Mouse (Mus musculus) stomach, embryonic 15.5 days (tissue): Measurements from ENCODE around the gene Rac2. TPM values are rescaled to one million over a fixed set of nuclear protein-coding genes. Genes with fewer than 3 reads are reported as not detected.

ENCODE experiments used
- ATAC-seq: fragments of 200-750 bp; cut with Nextera tagmentation; 2 replicates; pipeline ENCODE4 v1.8.0; 2017; ENCODE audit warnings: low read depth, moderate number of reproducible peaks, moderate TSS enrichment; ENCODE audit not compliant: insufficient read depth, low FRiP score
- H3K27ac ChIP-seq: fragments of 300-500 bp; sonication (generic); 2 replicates; pipeline ENCODE4 v1.5.1; 2015; ENCODE audit warnings: mild to moderate bottlenecking, inconsistent platforms
- H3K27me3 ChIP-seq: fragments of 300-500 bp; sonication (generic); replicated peaks from 2 replicates; pipeline ENCODE4 v1.6.1; 2015; ENCODE audit warnings: inconsistent platforms
- H3K36me3 ChIP-seq: fragments of 300-500 bp; sonication (generic); 2 replicates; pipeline ENCODE4 v1.6.1; 2015; ENCODE audit warnings: inconsistent platforms
- H3K4me1 ChIP-seq: fragments of 300-500 bp; sonication (generic); 2 replicates; pipeline ENCODE4 v1.6.1; 2015; ENCODE audit warnings: inconsistent platforms
- H3K4me2 ChIP-seq: fragments of 300-500 bp; sonication (generic); 2 replicates; pipeline ENCODE4 v1.6.1; 2015; ENCODE audit warnings: mild to moderate bottlenecking, inconsistent platforms
- H3K4me3 ChIP-seq: fragments of 300-500 bp; sonication (generic); replicated peaks from 2 replicates; pipeline ENCODE4 v1.5.1; 2015; ENCODE audit warnings: inconsistent platforms
- H3K9ac ChIP-seq: fragments of 300-500 bp; sonication (generic); 2 replicates; pipeline ENCODE4 v1.6.1; 2015; ENCODE audit warnings: inconsistent platforms
- H3K9me3 ChIP-seq: fragments of 300-500 bp; sonication (generic); 2 replicates; pipeline ENCODE4 v1.6.1; 2016; ENCODE audit warnings: inconsistent platforms
- WGBS: fragments of 180-500 bp; shearing (Covaris S2); methylation state at CpG from one replicate; pipeline ENCODE4 v1.1.7; 2015; 5-methylcytosine and 5-hydroxymethylcytosine counted together
- polyA plus RNA-seq: library from polyadenylated mRNA; unstranded; fragments of >200 nt; fragmentation: Nextera tagmentation; extraction: Ambion mirVana; gene quantifications from 2 replicates; pipeline ENCODE4 v1.2.1, GENCODE M21; 2015

Rac2 gene
- polyA plus RNA-seq, result 26.5 and 36.5 TPM in 2 replicates

DNA sequence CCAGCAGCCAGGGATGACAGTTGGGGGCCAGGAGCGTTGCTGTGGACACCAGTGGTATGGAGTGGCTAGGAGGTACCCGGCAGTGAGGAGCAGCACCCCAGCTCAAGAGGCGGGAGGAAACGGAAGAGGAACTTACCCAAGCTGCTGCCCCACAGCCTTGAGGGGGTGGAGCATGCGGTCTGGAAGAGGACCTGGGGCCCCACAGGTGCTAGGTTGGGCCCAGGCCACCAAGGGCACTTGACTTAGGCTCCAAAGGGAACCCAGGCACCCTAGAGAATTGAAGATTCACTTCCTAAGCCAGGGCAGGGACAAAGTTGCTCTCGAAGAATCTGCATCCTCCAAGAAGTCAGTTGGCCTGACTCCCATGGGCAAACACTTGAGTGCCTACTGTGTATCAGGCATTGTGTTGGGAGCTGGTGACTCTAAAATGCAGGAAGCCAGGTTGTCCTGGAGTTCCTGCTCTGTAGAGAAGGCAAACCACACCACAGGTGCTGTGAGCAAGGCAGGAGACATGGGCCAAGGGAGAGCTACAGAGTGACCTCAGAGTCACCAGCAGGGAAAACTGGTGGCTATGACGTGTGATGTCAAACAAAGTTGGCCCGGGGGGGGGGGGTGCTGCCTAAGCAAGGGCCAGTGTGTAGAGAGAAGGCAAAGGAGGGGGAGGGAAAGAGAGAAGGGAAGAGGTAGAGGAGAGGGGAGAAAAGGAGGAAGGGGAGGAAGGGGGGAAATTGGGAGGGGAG, at the start of gene Rac2:
TSS of gene Rac2 (minus strand) at position 126 of the 740 bp plus-strand sequence.
- peak within 1 kb of the TSS; percentile 15 for H3K4me3 ChIP-seq
- H3K9me3 ChIP-seq, result no peaks in the 10 kb centered on the region
- peak; percentile 32 for ATAC-seq
- 67% methylated on average over 8 of the region's 8 CpGs for WGBS
- no peaks in the 10 kb centered on the region for H3K36me3 ChIP-seq
- no peaks in the 10 kb centered on the region for H3K4me1 ChIP-seq
- no peak within 1 kb of the TSS for H3K9ac ChIP-seq
- H3K27ac ChIP-seq, result no peak within 1 kb of the TSS
- H3K4me2 ChIP-seq, result no peak within 1 kb of the TSS
- H3K27me3 ChIP-seq, result no peaks in the 10 kb centered on the region

DNA sequence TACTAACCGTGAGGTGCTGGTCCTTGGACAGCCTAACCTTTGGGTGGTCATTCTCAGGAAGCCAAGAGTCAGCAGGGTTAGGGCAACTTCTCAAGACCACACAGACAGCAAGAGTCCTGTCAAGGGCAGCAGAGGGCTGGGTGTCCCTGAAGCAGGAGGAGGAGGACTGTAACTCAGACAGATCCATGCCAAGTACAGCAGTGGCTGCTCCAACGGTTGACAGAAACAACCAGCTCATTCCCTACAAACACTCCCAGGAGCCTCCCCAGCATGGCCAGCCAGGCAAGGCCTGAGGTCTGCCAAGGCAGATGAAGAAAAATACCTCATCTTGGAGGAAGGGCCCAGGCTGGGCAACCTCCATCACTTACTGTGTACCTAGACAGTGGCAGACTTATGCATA, 44.4 kb upstream of the Rac2 start:
- 84% methylated on average over 2 of the region's 2 CpGs for WGBS

DNA sequence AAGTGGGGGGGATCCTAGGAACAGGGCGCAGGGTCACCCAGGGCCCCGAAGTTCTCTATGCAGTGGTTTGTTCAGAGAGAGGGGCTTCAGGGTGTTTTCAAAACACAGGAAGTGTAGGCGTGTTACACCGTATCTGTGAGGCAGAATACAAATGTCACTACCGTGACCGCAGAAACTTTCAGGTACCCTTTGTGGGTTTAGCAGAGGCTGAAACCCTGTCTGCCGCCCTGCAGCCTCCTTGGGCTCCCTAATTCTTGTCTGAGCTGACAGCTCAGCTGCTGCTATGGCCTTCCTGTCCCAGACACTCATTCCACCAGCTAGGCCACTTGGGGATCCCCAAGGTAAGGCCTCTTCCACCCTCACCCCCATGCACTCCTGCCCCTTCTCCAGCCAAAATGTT, 42.0 kb upstream of the Rac2 start:
- Histone ChIP-seq H3K9ac (no peak overlapping the region), H3K4me3 (no peak overlapping the region), H3K27me3 (no peaks in the 10 kb centered on the region), H3K9me3 (no peaks in the 10 kb centered on the region), H3K4me1 (no peaks in the 10 kb centered on the region), H3K27ac (no peak overlapping the region), H3K4me2 (no peak overlapping the region), H3K36me3 (no peaks in the 10 kb centered on the region)
- 90% methylated on average over 7 of the region's 7 CpGs for WGBS
- ATAC-seq, result no peak

More for the DNA sequence above, 44.4 kb upstream of the Rac2 start:
- Histone ChIP-seq H3K4me1 (no peaks in the 10 kb centered on the region), H3K4me2 (no peak overlapping the region), H3K4me3 (no peak overlapping the region), H3K9me3 (no peaks in the 10 kb centered on the region), H3K36me3 (no peaks in the 10 kb centered on the region), H3K9ac (no peak overlapping the region), H3K27ac (no peak overlapping the region), H3K27me3 (0 out of 2 replicates have a peak, but pooled peaks cover 2% of the 10 kb centered on the region)
- ATAC-seq, result no peak

DNA sequence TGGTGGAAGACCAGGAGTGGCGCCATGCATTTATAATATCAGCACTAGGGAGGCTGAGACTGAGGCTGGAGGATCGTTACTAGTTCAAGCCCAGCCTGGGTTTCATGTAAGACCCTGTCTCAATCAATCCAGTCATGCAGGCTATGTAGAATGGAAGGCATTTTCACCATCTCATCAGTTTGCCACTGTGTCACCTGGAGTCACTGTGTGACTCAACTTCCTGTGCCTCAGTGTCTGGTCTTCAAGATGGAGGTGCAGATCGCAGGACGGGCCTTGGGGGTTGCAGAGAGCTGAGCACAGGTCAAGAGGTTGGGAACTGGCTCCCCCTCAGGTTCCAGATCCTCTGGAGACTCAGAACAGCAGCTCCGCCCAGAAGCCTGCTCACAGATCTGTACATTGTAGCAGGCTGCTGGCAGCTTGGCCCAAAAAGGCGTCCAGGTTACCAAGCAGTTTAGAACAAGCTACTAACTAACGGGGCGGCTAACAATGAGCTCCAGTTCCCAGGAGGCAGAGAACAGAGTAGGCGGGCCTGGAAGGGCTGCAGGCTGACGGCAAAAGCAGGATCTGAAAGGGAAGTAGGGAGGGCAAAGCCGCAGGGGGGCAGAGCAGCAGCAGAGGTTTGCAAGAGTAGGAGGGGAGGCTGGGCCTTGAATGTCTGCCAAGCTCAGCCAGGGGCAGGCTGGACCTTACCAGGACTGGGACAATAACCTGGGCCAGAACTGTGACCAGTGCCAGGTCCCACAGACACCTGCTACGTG, 38.3 kb upstream of the Rac2 start:
- WGBS, result 49% methylated on average over 12 of the region's 12 CpGs
- Histone ChIP-seq H3K9me3 (no peaks in the 10 kb centered on the region), H3K4me2 (no peak overlapping the region), H3K36me3 (no peaks in the 10 kb centered on the region), H3K4me3 (no peak overlapping the region), H3K9ac (no peak overlapping the region), H3K27ac (no peak overlapping the region), H3K4me1 (no peaks in the 10 kb centered on the region), H3K27me3 (no peaks in the 10 kb centered on the region)
- no peak for ATAC-seq

DNA sequence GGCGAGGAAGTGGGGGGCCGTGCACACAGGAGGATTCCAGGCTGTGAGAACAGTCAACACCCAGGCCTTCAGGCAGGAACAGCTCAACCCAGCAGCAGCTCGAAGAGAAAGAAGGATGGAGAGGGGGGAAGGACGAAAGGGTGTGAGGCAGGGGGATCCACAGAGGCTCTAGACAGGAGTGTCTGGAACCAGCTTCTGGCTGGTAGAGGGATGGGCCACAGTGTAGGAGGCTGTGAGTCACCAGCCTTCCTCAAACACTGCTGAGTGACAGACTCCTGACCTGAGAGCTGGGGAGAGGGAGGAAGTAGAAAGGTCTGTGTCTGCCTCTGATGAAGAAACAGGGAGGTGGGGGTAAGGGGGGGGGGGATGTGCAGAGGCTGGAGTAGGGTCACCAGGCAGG, 34.9 kb upstream of the Rac2 start:
- no peaks in the 10 kb centered on the region for H3K36me3 ChIP-seq
- no peak overlapping the region for H3K27ac ChIP-seq
- no peak overlapping the region for H3K4me2 ChIP-seq
- H3K4me1 ChIP-seq, result peaks cover 5% of the 10 kb centered on the region; the same call in 1 of the 2 replicates
- WGBS, result 39% methylated on average over 4 of the region's 4 CpGs
- peak; percentile 71; the same call in 1 of the 2 replicates for ATAC-seq
- H3K4me3 ChIP-seq, result no peak overlapping the region
- no peaks in the 10 kb centered on the region for H3K27me3 ChIP-seq
- H3K9ac ChIP-seq, result no peak overlapping the region
- H3K9me3 ChIP-seq, result no peaks in the 10 kb centered on the region

DNA sequence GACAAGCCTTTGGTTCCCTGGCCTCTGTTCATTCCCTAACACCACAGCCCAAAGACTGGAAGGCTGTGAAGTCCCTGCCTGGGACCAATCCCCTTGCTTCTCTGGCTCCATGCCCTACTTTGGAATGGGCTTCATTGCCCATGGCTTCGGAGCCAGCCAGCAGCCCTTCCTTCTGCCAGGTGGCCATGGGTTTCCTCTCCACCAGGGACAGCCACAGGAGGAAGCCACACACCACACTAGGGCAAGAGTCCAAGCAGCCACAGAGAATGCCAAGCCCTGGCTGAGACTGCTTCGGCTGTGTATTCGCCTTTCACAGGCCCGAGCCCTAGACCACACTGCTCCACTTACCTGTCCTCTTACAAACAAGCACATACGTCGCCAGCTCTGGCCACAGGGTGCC, 33.5 kb upstream of the Rac2 start:
- ATAC-seq, result no peak
- H3K9ac ChIP-seq, result no peak overlapping the region
- H3K4me1 ChIP-seq, result peaks cover 5% of the 10 kb centered on the region; the same call in 1 of the 2 replicates
- WGBS, result 77% methylated on average over 6 of the region's 6 CpGs
- H3K27me3 ChIP-seq, result no peaks in the 10 kb centered on the region
- H3K9me3 ChIP-seq, result no peaks in the 10 kb centered on the region
- H3K4me3 ChIP-seq, result no peak overlapping the region
- H3K4me2 ChIP-seq, result no peak overlapping the region
- H3K36me3 ChIP-seq, result no peaks in the 10 kb centered on the region
- H3K27ac ChIP-seq, result no peak overlapping the region

DNA sequence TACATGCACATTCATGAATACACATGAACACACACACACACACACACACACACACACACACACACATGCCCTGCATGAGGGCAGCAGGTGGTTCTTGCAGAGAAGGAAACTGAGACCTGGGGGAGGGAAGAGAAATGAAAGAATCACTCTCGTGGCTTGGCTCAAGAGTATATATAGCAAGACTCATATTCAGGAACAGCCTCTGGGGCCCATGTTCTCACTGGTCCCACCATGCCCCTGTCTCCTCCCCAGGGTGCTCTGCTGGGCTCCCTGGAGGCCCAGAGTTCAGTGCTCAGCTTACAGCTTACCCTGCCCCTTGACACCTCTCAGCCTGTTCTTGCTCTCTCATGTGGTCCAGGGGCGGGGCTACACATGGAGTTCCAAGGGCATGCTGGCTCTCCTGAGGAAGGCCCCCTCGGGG, 32.8 kb upstream of the Rac2 start:
- WGBS, result 33% methylated on average over 3 of the region's 3 CpGs
- no peak overlapping the region for H3K4me3 ChIP-seq
- H3K9me3 ChIP-seq, result no peaks in the 10 kb centered on the region
- H3K4me2 ChIP-seq, result no peak overlapping the region
- no peaks in the 10 kb centered on the region for H3K27me3 ChIP-seq
- no peaks in the 10 kb centered on the region for H3K36me3 ChIP-seq
- ATAC-seq, result no peak
- H3K27ac ChIP-seq, result no peak overlapping the region
- H3K9ac ChIP-seq, result no peak overlapping the region
- H3K4me1 ChIP-seq, result peaks cover 5% of the 10 kb centered on the region; the same call in 1 of the 2 replicates

DNA sequence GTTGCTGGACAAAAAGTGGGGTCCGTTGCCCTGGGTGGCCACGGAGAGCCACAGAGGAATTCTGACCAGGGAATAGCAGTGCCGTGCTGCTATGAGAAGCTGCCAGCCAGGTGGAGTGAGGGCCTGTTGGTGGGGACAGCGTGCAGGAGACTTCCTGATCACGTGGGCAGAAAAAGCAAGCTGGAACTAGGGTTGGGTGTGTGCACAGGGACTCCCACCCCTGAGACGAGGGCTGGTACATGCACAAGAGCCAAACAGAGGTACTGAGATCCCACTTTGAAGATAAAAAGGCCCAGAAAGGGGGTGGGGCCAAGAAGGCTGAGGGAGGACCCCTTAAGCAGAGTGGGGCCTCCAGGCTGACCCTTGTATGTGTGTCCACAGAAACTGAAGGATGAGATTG, 31.7 kb upstream of the Rac2 start:
- Histone ChIP-seq H3K4me3 (no peak overlapping the region), H3K27me3 (no peaks in the 10 kb centered on the region), H3K4me2 (no peak overlapping the region), H3K4me1 (peaks cover 5% of the 10 kb centered on the region; the same call in 1 of the 2 replicates), H3K9ac (no peak overlapping the region), H3K27ac (no peak overlapping the region), H3K9me3 (no peaks in the 10 kb centered on the region), H3K36me3 (no peaks in the 10 kb centered on the region)
- no peak; the same call in 1 of the 2 replicates for ATAC-seq
- WGBS, result 58% methylated on average over 6 of the region's 6 CpGs

DNA sequence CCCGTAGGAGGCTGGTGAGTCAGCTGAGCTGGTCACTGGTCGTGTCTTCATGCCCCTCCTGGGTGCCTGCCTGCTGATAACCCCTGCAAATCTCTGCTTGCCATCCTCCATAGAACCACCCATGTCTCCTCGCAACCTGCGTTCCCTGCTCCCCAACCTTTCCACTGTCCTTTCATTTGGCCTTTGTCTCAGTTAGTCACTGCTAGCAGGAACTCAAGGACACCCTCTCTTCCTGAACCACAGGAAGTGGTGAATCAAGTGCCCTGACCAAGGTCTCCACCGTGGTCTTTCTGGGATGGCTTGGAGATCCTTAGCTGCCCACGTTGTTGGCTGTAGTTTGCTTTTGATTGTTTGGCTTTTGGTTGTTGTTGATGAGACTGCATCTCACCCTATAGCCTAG, 28.6 kb upstream of the Rac2 start:
- Histone ChIP-seq H3K9me3 (no peaks in the 10 kb centered on the region), H3K27ac (no peak overlapping the region), H3K4me2 (no peak overlapping the region), H3K4me1 (peaks cover 5% of the 10 kb centered on the region; the same call in 1 of the 2 replicates), H3K9ac (no peak overlapping the region), H3K27me3 (no peaks in the 10 kb centered on the region), H3K36me3 (no peaks in the 10 kb centered on the region), H3K4me3 (no peak overlapping the region)
- WGBS, result 77% methylated on average over 6 of the region's 6 CpGs
- no peak for ATAC-seq

DNA sequence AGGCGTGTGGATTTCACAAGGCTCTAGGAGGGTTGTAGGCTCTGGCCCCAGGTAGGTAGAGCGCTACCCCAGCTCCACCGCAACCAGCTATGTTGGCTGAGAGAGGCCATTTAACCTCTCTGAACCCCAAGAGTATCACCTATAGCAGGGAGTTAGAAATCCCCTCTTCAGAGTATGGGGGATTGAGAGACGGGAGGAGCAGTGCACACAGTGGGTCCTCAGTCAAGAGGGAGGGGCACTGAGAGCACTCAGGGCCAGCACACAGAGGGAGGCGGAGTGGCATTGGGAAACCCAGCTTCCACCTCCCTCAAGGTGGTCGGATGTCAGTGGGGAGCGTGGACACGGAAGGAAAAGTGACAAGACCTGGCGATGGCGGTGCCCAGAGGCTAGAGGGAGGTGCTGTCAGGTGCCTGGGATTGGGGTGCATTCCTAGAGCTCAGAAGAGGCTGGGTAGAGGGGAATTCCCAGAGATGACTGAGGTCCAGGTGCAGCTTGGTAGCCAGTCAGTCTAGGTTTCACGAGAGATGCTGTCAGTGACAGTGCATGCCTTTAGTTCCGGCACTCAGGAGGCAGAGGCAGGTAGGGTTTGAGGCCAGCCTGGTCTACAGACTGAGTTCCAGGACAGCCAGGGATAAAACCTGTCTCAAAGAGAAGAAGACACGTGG, 27.1 kb upstream of the Rac2 start:
- no peak for ATAC-seq
- 80% methylated on average over 13 of the region's 13 CpGs for WGBS
- no peaks in the 10 kb centered on the region for H3K9me3 ChIP-seq

DNA sequence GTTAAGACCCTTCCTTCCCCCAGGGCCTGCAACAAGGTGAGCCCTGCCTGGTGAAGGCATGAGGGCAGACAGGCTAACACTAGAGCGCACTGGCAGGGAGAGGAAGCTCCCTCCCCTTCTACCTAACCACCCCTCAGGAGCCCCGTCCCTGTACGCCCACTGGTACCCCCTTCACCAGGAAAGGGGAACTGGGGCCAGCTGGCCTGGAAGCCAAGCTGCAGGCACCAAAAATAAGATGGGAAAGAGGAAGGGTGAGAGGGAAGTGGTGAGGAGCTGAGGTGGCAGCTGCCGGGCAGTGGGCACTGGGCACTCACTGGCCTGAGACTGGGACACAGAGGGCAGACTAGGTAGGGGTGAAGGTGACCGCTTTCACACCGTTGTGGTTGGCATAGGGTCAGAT, 26.5 kb upstream of the Rac2 start:
- no peak for ATAC-seq
- H3K27me3 ChIP-seq, result no peaks in the 10 kb centered on the region
- no peaks in the 10 kb centered on the region for H3K36me3 ChIP-seq
- 82% methylated on average over 6 of the region's 6 CpGs for WGBS
- no peak overlapping the region for H3K9ac ChIP-seq
- no peak overlapping the region for H3K4me2 ChIP-seq
- H3K9me3 ChIP-seq, result no peaks in the 10 kb centered on the region
- no peak overlapping the region for H3K4me3 ChIP-seq
- H3K4me1 ChIP-seq, result no peaks in the 10 kb centered on the region
- no peak overlapping the region for H3K27ac ChIP-seq

More for the DNA sequence above, 27.1 kb upstream of the Rac2 start:
- no peak overlapping the region for H3K27ac ChIP-seq
- H3K36me3 ChIP-seq, result no peaks in the 10 kb centered on the region
- no peaks in the 10 kb centered on the region for H3K4me1 ChIP-seq
- H3K4me3 ChIP-seq, result no peak overlapping the region
- no peak overlapping the region for H3K9ac ChIP-seq
- H3K4me2 ChIP-seq, result no peak overlapping the region
- H3K27me3 ChIP-seq, result no peaks in the 10 kb centered on the region

DNA sequence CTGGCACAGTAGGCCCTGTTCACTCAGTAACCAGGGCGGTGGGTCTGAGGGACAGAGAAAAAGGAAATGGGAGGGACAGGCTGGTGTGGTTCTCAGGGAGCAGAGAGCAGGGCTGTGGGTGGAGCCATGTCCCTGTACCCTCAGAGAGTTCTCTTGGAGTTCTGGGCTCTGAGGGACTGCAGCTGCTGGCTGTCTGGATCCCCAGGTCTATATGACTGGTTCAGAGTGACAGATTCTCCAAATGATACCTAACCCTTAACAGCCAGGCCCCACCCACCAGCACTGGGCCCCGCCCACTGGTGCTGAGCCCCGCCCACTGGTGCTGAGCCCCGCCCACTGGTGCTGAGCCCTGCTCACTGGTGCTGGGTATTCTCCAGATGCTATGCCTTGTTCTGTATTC, 25.1 kb upstream of the Rac2 start:
- H3K9ac ChIP-seq, result no peak overlapping the region
- no peaks in the 10 kb centered on the region for H3K4me1 ChIP-seq
- no peaks in the 10 kb centered on the region for H3K36me3 ChIP-seq
- H3K4me3 ChIP-seq, result no peak overlapping the region
- H3K4me2 ChIP-seq, result no peak overlapping the region
- no peaks in the 10 kb centered on the region for H3K9me3 ChIP-seq
- peak; percentile 47; the same call in 1 of the 2 replicates for ATAC-seq
- no peak overlapping the region for H3K27ac ChIP-seq
- 55% methylated on average over 4 of the region's 4 CpGs for WGBS
- H3K27me3 ChIP-seq, result no peaks in the 10 kb centered on the region
